Mouse (Mus musculus) lung, postnatal 0 days (tissue): Measurements from ENCODE around the gene Gm49336. TPM values are rescaled to one million over a fixed set of nuclear protein-coding genes. Genes with fewer than 3 reads are reported as not detected.

Experiments used
- ATAC-seq: fragments of 200-750 bp; cut with Nextera tagmentation; 2 replicates; pipeline ENCODE4 v1.8.0; 2017; ENCODE audit warnings: moderate library complexity
- DNase-seq: peaks from one replicate; pipeline ENCODE4 v3.0.0-alpha.2; 2016; ENCODE audit warnings: low spot score
- H3K27ac ChIP-seq: fragments of 300-500 bp; sonication (generic); 2 replicates; pipeline ENCODE4 v1.5.1; 2014; ENCODE audit warnings: antibody characterized with exemption, mild to moderate bottlenecking, low read length, mixed read lengths
- H3K27me3 ChIP-seq: fragments of 300-500 bp; sonication (generic); replicated peaks from 2 replicates; pipeline ENCODE4 v1.6.1; 2014; ENCODE audit warnings: low read length, mixed read lengths; ENCODE audit not compliant: insufficient read depth
- H3K36me3 ChIP-seq: fragments of 300-500 bp; sonication (generic); 2 replicates; pipeline ENCODE4 v1.6.1; 2014; ENCODE audit warnings: low read length, mixed read lengths; ENCODE audit not compliant: insufficient read depth
- H3K4me1 ChIP-seq: fragments of 300-500 bp; sonication (generic); 2 replicates; pipeline ENCODE4 v1.6.1; 2014; ENCODE audit warnings: antibody characterized with exemption, low read depth, low read length, mixed read lengths; ENCODE audit not compliant: insufficient read depth
- H3K4me2 ChIP-seq: fragments of 300-500 bp; sonication (generic); replicated peaks from 2 replicates; pipeline ENCODE4 v1.6.1; 2014; ENCODE audit warnings: low read depth, mild to moderate bottlenecking, low read length, moderate library complexity, mixed read lengths
- H3K4me3 ChIP-seq: fragments of 300-500 bp; sonication (generic); 2 replicates; pipeline ENCODE4 v1.5.1; 2014; ENCODE audit warnings: low read depth, low read length
- H3K9ac ChIP-seq: fragments of 300-500 bp; sonication (generic); replicated peaks from 2 replicates; pipeline ENCODE4 v1.6.1; 2014; ENCODE audit warnings: low read depth, mild to moderate bottlenecking
- H3K9me3 ChIP-seq: fragments of 300-500 bp; sonication (generic); 2 replicates; pipeline ENCODE4 v1.6.1; 2016; ENCODE audit warnings: low read length, mixed read lengths
- CTCF ChIP-seq: IDR thresholded peaks from 2 replicates; pipeline ENCODE4 v1.5.1; 2016; ENCODE audit warnings: antibody characterized with exemption, mild to moderate bottlenecking
- EP300 ChIP-seq: IDR thresholded peaks from 2 replicates; pipeline ENCODE4 v1.6.1; 2016; ENCODE audit warnings: antibody characterized with exemption, mild to moderate bottlenecking, control low read depth
- WGBS: fragments of 180-500 bp; shearing (Covaris S2); extraction: QIAGEN DNeasy Blood & Tissue Kit; methylation state at CpG from one replicate; pipeline ENCODE4 v1.1.7; 2014; 5-methylcytosine and 5-hydroxymethylcytosine counted together
- polyA plus RNA-seq: library from polyadenylated mRNA; unstranded; fragments of >200 nt; fragmentation: Nextera tagmentation; extraction: Ambion mirVana; gene quantifications from 2 replicates; pipeline ENCODE4 v1.2.1, GENCODE M21; 2015

Gm49336 gene
- polyA plus RNA-seq, 1 experiment from 2014 or later, result 19.6 TPM

DNA sequence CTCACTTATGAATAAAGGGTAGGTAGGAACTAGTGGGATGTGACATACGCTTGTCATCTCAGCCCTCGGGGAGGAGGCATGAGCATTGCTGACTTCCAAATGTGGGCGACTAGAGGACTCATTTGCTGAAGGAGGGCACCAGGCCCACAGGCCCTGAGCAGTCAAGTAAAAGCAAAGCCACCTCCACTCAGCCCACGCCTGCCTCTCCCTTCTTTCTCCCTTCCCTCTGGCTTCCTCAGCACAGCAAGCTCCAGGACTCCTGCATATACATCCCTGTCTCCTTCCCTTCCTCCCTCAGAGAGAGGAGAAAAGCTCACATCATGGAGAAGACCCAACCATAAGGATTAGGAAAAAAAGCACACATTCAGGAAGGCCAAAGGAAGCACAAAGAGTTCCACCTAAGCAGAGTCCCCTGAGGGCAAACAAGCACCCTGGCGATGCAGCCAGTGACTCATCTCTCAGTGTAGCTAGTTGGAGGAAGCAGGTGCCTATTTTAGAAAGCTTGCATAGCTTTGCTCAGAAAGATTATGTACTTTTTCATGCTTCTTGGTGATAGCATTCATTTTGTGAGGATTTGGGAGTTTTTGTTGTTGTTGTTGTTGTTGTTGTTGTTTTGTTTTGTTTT is 63.0 kb downstream of the Gm49336 start:
- no peaks in the 10 kb centered on the region for H3K27me3 ChIP-seq
- H3K4me1 ChIP-seq, result no peaks in the 10 kb centered on the region
- ATAC-seq, result no peak
- H3K36me3 ChIP-seq, result no peaks in the 10 kb centered on the region
- H3K9ac ChIP-seq, result no peak overlapping the region
- H3K9me3 ChIP-seq, result no peaks in the 10 kb centered on the region
- H3K4me3 ChIP-seq, result no peak overlapping the region
- no peak overlapping the region for H3K4me2 ChIP-seq
- 73% methylated on average over 5 of the region's 5 CpGs for WGBS
- no peak for DNase-seq
- TF ChIP-seq EP300 (no peak), CTCF (no peak)
- no peak overlapping the region for H3K27ac ChIP-seq

DNA sequence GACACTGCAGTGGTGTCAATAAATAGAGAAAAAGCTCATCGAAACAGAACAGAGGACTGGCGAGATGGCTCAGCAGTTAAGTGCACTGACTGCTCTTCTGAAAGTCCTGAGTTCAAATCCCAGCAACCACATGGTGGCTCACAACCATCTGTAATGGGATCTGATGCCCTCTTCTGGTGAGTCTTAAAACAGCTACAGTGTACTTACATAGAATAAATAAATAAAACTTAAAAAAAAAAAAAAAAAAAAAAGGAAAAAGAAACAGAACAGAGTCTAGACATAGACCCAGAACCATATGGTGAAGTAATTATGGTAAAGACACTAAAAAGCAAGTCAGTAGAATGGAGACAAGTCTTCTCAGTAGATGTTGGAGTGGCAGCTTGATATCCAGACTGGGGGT is 70.0 kb downstream of the Gm49336 start:
- ATAC-seq (no peak), DNase-seq (no peak)
- H3K4me2 ChIP-seq, result no peak overlapping the region
- no peak overlapping the region for H3K9ac ChIP-seq
- H3K4me1 ChIP-seq, result no peaks in the 10 kb centered on the region
- 0 out of 2 replicates have a peak, but pooled peaks cover 5% of the 10 kb centered on the region for H3K27me3 ChIP-seq
- no peaks in the 10 kb centered on the region for H3K9me3 ChIP-seq
- no peak for TF ChIP-seq EP300
- TF ChIP-seq CTCF, result no peak
- 91% methylated on average over 2 of the region's 2 CpGs for WGBS
- H3K36me3 ChIP-seq, result no peaks in the 10 kb centered on the region
- H3K4me3 ChIP-seq, result no peak overlapping the region
- no peak overlapping the region for H3K27ac ChIP-seq

DNA sequence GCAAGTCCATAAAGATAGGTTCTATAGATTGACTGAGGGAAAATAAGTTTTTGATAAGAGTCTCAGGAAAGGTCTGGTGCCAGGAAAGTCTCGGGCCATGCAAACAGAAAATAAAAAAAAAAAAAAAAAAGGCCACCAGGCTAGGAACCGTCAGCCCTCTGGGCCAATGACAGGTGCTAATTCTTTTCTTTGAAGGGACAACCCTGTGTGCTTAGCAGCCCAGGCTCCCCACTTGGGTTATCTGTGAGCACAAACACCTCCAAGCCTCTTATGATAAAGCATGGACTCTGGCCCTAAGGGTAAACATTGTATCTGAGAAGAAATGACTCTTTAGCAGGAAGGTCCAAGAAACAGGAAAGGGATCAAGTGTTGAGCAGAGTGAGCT is 72.7 kb downstream of the Gm49336 start:
- no peaks in the 10 kb centered on the region for H3K9me3 ChIP-seq
- no peaks in the 10 kb centered on the region for H3K36me3 ChIP-seq
- WGBS, result 12% methylated on average over 2 of the region's 2 CpGs
- H3K4me1 ChIP-seq, result no peaks in the 10 kb centered on the region
- DNase-seq (peak; percentile 9), ATAC-seq (no peak)
- H3K4me2 ChIP-seq, result no peak overlapping the region
- peaks cover 11% of the 10 kb centered on the region; the same call in 1 of the 2 replicates for H3K27me3 ChIP-seq
- no peak overlapping the region for H3K4me3 ChIP-seq
- no peak overlapping the region for H3K27ac ChIP-seq
- no peak overlapping the region for H3K9ac ChIP-seq
- TF ChIP-seq EP300 (no peak), CTCF (no peak)

DNA sequence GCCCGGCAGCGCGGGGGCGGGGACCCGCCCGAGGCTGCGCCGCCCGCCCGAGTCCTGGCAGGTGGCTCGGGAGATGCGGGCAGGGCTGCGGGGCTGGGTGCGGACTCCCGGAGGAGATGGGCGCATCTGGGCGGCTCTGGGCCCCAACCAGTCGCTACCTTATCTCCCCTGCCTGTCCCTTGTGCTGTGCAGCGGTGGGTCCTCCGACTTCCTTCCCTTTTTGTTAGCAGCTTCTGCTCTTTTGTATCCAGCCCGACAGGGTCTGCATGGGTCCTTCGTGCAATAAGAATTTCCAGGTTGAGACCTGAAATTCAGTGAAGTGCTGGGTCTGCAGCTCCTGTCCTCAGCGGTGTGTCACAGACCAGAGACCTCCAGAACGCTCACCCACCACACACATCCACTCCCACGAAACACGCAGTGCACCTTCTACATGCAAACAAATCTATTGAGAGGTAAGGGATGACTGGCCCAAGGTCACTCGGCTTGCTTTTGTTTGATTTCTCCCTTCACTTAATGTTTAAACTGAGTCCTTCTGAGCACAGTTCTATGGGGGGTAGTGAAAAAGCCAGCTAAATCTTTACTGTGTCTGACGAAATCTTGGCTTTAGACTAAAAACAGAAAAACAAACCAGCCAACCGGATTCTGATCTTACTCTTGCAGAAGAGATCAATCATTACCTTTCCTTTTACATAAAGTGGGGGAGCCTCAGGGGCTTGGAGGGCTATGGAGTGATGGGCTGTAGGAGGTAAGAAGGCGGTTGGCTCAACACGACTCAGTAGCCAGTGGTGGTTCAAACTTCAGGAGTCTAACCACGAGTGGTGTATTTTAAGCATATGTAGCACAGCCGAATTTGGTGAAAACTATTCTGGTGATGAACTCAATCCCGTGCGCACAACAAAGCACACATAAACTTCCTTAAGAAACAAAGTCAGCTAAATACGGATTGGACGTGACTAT is 73.4 kb downstream of the Gm49336 start:
- Histone ChIP-seq H3K36me3 (no peaks in the 10 kb centered on the region), H3K4me2 (peak overlapping the region; percentile 99), H3K27me3 (peaks cover 11% of the 10 kb centered on the region; the same call in 1 of the 2 replicates), H3K27ac (no peak overlapping the region), H3K9ac (no peak overlapping the region), H3K4me3 (peak overlapping the region; percentile 51), H3K9me3 (no peaks in the 10 kb centered on the region), H3K4me1 (no peaks in the 10 kb centered on the region)
- no peak for TF ChIP-seq EP300
- TF ChIP-seq CTCF, result no peak
- 14% methylated on average over 35 of the region's 37 CpGs for WGBS
- DNase-seq (no peak), ATAC-seq (no peak)

DNA sequence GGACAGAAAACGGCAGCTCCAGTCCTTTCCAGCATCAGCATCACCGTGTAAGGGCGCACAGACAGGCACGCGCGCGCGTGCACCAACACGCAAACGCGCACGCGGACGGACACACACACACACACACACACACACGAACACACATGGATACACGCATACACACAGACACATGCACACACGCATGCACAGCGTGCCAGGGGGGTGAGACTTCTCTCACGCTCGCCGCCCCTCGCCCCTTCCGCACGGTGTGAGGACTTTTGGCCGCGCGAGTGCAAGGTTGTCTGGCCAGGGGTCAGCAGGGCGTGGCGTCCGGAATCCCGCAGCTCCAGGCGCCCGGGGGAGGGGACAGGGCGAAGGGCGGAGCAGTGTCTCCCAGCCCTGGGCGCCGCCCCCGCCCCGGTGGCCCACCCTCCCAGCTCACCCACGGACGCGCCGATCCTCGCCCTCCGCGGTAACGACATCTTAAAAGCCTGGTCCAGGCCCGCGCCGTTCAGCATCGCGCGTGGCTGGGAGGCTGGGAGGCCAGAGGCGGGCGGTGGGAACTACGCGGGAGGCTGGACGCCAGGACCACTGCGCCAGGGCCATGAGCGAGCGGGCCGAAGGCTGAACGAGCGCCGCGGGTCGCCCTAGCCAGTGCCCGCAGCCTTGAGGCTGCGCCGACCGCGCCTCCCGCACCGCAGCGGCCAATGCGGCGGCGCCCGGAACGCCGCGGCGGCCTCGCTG is 74.3 kb downstream of the Gm49336 start:
- Histone ChIP-seq H3K4me2 (peak overlapping the region; percentile 99), H3K27ac (no peak overlapping the region), H3K9me3 (no peaks in the 10 kb centered on the region), H3K36me3 (no peaks in the 10 kb centered on the region), H3K4me3 (peak overlapping the region; percentile 51), H3K9ac (no peak overlapping the region), H3K27me3 (peaks cover 11% of the 10 kb centered on the region), H3K4me1 (no peaks in the 10 kb centered on the region)
- ATAC-seq (peak; percentile 77), DNase-seq (peak; percentile 46)
- TF ChIP-seq CTCF (no peak), EP300 (no peak)
- 1% methylated on average over 37 of the region's 84 CpGs for whole genome bisulfite sequencing

DNA sequence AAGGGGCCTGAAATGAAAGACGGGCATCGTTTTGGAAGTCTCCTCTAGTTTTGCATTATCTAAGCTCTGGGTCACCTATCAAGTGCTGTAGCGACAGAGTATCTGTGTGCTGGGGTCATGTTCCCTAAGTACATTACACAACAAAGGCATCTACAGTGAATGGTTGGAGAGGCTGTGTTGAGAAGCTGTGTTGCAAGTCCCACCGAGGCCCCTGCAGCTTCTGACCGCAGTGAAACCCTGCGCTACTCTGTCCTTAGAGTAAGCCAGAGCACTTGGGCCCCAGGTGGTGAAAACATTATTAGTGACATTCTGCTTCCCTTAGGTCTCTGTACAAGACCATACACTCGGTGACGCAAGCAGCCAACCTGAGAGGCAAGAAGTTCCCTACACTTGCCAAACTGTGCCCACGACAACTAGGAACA is 74.8 kb downstream of the Gm49336 start:
- DNase-seq (peak; percentile 23), ATAC-seq (0 out of 2 replicates have a peak, but pooled peaks have one; percentile 4)
- WGBS, result 22% methylated on average over 9 of the region's 9 CpGs
- Histone ChIP-seq H3K4me3 (peak overlapping the region; percentile 51), H3K27me3 (peaks cover 11% of the 10 kb centered on the region), H3K9me3 (no peaks in the 10 kb centered on the region), H3K4me1 (no peaks in the 10 kb centered on the region), H3K36me3 (no peaks in the 10 kb centered on the region), H3K9ac (no peak overlapping the region), H3K4me2 (peak overlapping the region; percentile 99), H3K27ac (no peak overlapping the region)
- no peak for TF ChIP-seq CTCF
- TF ChIP-seq EP300, result no peak
